Comparison of ENCODE assay signal across 13 mouse cellular contexts in genomic region chr3:136896276-136896675, GRCm38 (mm10).
"Had no signal": no experiment of that assay in that cellular context is flagged by ENCODE, and none has a peak within 500 bp of the region (broad histone marks: within the 10 kb centered on the region; RNA-seq: fewer than 3 reads in every experiment).

No protein-coding gene starts in this region.

- H3K36me3 ChIP-seq: midbrain, embryonic 15.5 days had no signal

- H3K9ac ChIP-seq: lung, embryonic 14.5 days; midbrain, embryonic 13.5 days; midbrain, embryonic 15.5 days; neural tube, embryonic 12.5 days had no signal

- H3K27ac ChIP-seq: macrophage; midbrain, embryonic 13.5 days; midbrain, embryonic 15.5 days; neural tube, embryonic 12.5 days had no signal

- H3K4me3 ChIP-seq: megakaryocyte, embryonic 14.5 days; midbrain, embryonic 13.5 days; midbrain, embryonic 15.5 days; neural tube, embryonic 12.5 days had no signal

- DNase-seq: lung, adult 18-20 months; retina, postnatal 1 day; right cerebral cortex, adult 18-20 months; right cerebral cortex, postnatal 25 days; right cerebral cortex, postnatal 4 days; thymus, adult 18-20 months had no signal

- ATAC-seq: midbrain, embryonic 13.5 days; midbrain, embryonic 15.5 days had no signal

- H3K9me3 ChIP-seq: megakaryocyte, embryonic 14.5 days; midbrain, embryonic 13.5 days; midbrain, embryonic 15.5 days; neural tube, embryonic 12.5 days had no signal

- H3K4me2 ChIP-seq: lung, embryonic 14.5 days; midbrain, embryonic 11.5 days; midbrain, embryonic 13.5 days; midbrain, embryonic 15.5 days; neural tube, embryonic 12.5 days had no signal

- H3K27me3 ChIP-seq: megakaryocyte, embryonic 14.5 days; midbrain, embryonic 13.5 days; midbrain, embryonic 15.5 days; neural tube, embryonic 12.5 days had no signal
